Mouse (Mus musculus): Measurements from ENCODE around the gene Lpcat2b. TPM values are rescaled to one million over a fixed set of nuclear protein-coding genes. Genes with fewer than 3 reads are reported as not detected.
A peak's percentile ranks its signal among the peaks of the same experiment; 100 is the strongest.
"Not testable (repeated sequence)": the region's sequence is repeated elsewhere in the genome, so short reads cannot be mapped to it uniquely, and the experiment has no call there.

Gene Lpcat2b
- under 1 TPM; 0.14 to 0.55 (median 0.27) TPM for total RNA-seq (2022)

DNA sequence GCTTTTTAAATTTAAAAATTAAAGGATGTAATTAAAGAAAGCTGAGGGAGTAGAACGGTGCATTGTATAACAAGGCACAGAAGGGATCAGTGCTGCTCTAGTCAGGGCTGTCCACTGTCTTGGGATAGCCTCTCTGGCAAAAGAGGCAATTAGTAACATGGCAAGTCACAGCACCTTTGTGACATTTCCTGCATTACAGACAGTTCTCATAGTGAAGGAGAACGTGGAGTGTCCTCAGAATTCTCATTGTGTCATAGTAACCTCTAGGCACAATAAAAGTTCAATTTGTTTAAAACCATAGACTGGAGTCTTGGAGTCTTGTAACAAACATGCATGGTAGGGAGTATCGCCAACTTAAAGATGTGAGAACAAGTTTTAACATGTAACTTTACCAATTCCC lies at the start of gene Lpcat2b:
TSS of gene Lpcat2b (plus strand) at position 301 of the 400 bp plus-strand sequence.
- DNase-seq (ENCODE audit: low spot score in 2 of 2), result no peak

DNA sequence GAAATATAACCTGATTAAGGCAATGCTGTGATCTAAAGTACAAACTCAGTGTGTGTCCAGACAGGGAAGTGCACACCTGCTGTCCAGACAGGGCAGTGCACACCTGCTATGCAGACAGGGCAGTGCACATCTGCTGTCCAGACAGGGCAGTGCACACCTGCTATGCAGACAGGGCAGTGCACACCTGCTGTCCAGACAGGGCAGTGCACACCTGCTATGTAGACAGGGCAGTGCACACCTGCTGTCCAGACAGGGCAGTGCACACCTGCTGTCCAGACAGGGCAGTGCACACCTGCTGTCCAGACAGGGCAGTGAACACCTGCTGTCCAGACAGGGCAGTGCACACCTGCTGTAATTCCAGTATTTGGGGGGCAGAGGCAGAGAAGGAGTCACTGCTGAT lies 44.9 kb upstream of the Lpcat2b start:
- DNase-seq (ENCODE audit: low spot score in 2 of 2), result not testable (repeated sequence)

DNA sequence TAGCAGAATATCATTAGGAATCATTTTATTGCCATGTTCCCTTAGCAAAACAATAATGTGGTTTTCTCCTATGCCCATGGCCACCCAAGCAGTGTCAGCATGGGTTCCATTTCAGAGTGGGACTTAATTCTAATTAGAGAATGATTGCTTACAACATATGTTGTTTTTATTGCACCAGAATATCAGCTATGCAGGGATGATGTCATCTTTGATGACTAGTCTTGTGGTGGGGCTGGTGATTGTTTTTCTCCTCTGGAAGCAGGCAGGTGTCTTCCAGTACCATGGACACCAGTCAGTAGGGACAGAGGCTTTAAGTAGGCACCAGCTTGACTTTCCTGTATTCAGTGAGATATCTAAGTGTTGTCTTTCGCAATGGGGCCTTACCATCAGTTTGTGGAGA lies 43.6 kb upstream of the Lpcat2b start:
- DNase-seq (ENCODE audit: low spot score in 2 of 2), result no peak

DNA sequence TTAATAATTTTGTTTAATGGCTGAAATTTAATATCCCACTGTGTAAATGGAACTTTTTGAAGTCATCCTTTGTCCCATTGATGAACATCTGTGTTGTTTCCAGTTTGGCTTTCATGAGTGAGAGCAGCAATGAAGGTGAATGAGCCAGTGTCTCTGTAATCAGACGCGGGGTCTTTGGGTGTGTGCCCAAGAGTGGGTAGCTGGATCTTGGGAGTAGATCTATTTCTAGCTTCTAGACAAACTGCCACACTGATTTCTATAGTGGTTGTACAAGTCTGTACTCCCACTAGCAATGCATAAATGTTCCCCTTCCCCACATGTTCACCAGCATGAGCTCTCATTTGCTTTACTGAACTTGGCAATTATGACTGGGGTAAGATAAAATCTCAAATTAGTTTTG lies 42.0 kb upstream of the Lpcat2b start:
- no peak for DNase-seq (ENCODE audit: low spot score in 2 of 2)

DNA sequence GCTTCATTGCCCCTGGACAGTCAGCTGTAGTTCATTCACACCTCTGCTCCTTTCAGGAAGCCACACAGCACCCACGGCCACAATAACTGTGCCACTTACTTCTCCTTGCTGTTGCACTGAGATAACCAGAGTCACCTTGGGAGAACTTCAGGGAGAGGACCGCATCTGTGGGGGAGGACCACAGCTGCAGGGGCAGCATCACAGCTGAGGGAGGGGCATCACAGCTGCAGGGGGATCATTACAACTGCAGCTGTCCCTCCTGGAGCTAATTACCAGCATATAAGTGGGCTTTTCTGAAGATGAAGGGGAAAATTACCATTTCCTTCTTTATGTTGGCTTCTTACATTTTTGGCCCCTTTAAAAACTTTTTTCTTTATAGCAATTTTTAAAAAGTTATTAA lies 36.9 kb upstream of the Lpcat2b start:
- no peak for DNase-seq (ENCODE audit: low spot score in 2 of 2)

DNA sequence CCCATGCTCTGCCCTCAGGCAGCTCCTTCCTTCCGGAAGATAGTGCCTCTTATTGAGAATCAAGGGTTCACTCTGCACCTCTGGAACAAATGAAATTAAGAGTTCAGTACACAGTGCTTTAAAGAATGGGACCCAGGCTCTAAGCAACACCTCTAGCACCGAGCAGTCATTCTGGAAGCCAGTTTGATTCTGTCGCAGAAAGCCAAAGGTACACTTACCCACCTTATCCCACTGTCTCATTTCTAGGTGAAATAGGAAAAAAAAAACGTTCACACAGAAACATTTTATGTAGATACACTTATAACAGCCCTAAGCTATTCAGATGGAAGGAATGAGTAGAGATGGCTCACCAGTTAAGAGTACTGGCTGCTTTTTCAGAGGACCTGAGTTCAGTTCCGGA lies 28.9 kb upstream of the Lpcat2b start, which contains the start of gene Ephx4:
TSS of gene Ephx4 (plus strand) at position 301 of the 400 bp plus-strand sequence.
- no peak for DNase-seq (ENCODE audit: low spot score in 2 of 2)

DNA sequence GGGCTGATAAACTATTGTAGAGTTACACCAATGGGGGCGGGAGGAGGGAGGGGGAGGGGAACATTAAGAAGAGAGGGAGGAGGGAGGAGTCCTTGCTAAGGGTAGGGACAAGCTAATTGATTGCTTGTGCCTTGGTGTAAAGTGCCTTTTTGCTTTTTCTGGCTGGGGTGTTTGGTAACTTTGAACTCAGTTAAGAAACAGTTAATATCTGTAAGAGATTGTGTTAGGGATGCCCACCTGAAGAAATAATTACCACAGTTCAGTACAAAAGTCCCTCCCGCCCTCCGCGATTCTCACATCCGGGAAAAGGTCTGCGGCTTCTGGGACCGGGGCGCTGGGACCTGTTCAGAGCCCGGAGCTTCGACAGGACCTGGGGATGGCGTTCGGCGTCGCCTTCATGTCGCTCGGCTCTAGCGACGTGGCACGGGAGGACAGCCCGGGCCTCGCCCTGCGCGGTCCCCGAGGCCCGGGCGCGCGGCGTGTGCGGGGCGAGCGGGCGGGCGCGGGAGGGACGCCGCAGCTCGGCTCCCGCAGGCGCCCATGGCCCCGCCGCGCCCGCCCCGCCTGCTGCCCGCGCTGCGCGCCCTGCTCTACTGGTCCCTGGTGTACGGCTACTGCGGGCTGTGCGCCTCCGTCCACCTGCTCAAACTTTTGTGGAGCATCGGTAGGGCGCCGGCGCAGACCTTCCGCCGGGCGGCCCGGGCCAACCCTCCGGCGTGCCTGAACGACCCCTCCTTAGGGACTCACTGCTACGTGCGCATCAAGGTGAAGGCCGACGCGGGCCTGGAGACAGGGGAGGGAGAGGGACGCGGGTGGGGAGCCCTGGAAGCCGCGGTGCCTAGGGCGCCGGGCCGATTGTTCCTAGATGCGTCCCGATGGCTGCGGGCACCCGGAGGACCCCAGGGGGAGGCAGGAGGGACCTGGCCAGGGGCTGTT lies 28.1 kb upstream of the Lpcat2b start:
- peak; percentile 36 to 58 for DNase-seq (ENCODE audit: low spot score in 2 of 2)

DNA sequence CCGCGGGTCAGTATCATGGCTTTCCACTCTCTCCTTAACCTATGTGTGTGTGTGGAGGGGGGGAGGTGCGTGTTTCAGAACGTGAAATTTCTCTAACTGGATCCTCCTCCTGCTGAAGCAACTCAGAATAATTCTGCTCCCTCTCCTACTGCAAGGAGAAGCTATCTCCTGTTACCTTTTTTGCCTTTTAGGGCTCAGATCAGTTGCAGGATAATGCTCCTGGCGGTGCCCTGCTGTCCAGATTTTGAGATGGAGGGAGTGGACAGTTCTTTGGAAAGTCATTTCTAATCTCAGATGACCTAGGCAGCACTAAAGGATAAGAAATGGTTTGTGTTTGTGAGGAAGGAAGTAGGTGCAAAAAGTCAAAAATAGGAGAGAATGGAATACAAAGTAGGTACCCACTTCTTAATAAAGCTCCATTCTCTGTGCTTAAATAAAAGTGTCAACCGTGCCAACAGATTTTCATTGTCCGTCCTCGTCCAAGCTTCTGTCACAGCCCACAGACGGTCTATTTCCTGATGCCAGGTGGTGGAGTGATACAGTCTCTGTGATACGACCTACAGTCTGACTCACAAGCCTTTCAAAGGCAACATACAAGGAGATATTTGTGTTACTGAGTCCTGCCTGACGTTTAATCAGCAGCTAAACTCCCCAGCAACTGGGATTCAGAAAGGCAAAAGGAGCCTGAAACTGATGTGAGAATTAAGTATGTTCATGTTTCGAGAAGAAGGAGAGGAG lies 27.2 kb upstream of the Lpcat2b start:
- DNase-seq (ENCODE audit: low spot score in 2 of 2), result peak; percentile 32 to 83

DNA sequence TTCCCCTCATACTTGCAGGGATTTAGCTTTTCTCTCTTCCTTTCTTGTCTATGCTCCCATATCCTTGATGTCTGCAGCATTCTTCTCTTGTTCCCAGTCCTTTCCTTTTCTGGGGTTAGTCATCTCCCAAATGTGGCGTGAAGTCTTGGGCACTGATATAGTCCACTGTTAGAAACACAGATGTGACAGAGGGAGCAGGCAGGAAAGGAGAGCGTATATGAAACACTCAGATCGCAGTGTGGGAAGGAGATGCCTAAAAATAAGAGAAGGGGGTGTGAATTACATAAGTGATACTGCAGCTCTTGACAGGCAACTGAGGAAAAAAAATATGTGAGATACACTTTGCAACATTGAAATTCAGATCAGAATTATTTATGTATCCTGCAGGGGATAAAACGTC lies 26.0 kb upstream of the Lpcat2b start:
- DNase-seq (ENCODE audit: low spot score in 2 of 2), result peak; percentile 48 to 87

DNA sequence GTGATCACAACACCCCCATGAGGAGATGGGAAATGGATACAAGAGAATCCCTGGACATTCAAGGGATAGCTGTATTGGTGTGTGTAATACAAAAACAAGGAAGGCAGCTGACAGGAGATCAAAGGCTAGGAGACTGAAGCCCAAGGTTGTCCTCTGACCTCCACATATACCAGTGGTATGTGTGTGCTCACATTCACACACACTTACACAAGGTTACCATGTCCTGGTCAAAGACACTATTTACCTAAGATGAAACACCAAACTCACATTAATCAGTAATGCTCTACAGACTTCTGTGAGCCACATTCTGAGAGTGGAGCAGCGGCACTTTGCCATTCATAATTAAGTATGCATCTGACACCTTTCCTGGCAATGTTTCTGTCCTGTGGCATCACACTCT lies 21.0 kb upstream of the Lpcat2b start:
- no peak for DNase-seq (ENCODE audit: low spot score in 2 of 2)

DNA sequence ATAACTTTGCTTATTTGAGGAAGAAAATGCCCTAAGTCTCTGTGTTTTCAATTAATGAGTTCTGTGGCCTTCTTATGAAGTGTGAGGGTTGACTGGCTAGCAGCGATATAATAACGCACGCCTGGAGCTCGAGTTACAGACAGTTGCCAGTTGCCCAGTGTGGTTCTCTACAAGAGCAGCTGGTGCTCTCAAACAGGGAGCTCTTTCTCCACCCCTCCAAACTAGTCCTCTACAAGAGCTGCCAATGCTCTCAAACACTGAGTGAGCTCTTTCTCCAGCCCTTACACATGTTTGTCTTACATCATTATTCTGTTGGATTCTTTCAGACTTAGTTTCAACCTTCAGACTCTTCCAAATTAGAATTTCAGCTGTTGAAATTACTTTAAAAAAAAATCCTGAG lies 20.0 kb upstream of the Lpcat2b start:
- no peak for DNase-seq (ENCODE audit: low spot score in 2 of 2)

DNA sequence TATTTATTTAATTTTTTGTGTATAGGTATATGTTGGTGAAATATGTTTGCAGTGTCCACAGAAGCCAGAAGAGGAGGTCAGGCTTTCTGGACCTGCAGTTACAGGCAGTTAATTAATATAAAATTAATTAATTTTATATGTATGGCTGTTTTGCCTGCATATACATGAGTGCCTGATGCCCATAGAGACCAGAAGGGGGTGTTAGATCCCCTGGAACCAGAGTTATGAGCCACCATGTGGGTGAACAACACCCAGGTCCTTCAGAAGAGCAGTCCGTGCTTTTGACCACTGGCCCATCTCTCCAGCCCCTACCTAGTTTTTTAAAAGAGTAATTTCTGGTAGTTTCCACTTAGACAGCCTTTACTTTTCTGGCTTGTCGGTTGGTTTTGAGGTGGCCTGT lies 19.1 kb upstream of the Lpcat2b start:
- DNase-seq (ENCODE audit: low spot score in 2 of 2), result no peak

DNA sequence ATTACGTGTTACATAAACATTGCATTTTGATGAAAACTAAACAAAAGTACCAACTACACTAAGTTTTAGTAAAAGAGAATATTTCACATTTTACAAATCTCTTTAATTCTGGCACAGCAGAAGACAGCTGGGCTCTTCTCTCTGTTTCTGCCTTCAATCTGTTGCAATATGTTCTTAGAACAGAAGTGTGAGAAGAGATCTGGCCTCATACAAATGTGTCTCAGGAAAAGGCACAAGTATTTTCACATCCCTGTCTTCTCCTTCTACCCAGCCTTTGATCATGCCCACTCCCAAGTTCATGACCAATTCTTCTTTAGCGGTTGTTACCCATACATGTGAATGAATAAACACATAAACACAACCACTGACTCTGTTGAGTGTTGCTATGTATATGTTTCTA lies 16.3 kb upstream of the Lpcat2b start:
- DNase-seq (ENCODE audit: low spot score in 2 of 2), result no peak

DNA sequence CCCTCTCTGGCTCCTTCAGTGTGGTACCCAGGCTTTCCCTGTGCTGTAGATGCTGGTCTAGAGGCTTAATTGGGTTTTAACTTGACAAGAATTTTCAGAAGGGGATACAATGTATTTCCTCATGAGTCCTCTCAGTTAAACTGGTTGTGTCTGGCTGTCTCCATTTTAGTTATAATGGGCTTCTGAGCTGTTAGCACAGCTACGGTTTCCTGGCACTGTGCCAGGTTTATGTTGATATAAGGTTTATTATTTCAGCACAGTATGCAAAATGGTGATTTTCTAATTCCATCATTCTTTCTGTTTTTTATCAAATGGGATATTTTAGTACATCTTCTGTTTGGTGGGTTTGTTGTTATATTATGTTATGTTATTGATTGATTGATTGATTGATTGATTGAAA lies 9.7 kb upstream of the Lpcat2b start:
- no peak for DNase-seq (ENCODE audit: low spot score in 2 of 2)

DNA sequence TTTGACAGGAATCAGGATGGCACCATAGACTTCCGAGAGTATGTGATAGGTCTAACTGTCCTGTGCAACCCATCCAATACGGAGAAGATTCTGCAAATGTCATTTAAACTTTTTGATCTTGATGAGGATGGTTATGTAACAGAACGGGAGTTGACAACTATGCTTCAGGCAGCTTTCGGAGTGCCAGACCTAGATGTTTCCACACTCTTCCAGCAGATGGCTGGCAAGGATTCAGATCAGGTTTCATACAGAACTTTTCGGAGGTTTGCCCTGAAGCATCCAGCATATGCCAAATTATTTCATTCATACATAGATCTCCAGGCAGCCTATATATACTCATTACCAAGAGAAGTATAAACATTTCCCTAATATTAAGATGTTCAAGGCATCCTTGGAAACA lies 2.7 kb downstream of the Lpcat2b start:
- DNase-seq (ENCODE audit: low spot score in 2 of 2), result no peak

DNA sequence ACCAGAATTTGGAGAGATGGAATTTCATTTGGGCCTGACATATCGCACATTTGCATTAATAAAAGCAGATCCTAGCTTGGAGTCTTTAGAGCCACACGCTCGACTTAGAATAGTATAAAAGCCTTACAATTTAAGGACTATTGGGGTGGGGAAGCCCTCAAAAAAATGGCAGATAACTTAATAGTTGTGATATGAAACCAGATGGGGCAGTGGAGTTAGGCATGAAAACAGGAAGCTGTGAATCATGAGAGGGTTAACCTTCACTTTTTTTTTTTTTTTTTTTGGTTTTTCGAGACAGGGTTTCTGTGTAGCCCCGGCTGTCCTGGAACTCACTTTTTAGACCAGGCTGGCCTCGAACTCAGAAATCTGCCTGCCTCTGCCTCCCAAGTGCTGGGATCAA lies 4.8 kb downstream of the Lpcat2b start:
- no peak for DNase-seq (ENCODE audit: low spot score in 2 of 2)

DNA sequence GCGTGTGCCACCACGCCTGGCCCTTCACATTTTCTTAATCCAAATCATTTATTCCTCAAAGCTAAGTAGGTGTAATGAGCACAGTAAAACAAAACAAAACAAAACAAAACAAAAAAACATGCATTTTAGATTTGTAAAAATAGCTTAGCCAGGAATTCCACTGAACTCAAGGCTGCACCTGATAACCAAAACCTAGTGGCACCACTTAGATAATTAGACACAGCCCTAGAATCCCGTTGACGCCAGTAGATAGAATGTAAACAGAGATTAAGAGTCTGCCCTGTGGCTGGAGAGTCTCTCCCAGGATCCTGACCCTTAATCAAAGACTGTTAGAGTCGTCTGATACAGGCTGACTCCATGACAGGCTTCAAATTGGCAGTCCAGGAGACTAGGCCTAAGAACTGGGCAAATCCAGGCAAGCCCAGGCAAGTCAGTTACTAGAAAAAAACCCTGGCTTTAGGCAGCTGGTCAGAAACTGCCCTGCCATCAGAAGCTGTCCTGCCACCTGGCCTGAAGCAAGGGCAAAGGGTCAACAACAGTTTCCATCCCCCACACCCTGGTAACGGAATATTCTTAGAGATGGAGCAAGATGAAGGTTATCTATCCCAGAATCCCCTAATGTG lies 5.3 kb downstream of the Lpcat2b start:
- no peak for DNase-seq (ENCODE audit: low spot score in 2 of 2)

DNA sequence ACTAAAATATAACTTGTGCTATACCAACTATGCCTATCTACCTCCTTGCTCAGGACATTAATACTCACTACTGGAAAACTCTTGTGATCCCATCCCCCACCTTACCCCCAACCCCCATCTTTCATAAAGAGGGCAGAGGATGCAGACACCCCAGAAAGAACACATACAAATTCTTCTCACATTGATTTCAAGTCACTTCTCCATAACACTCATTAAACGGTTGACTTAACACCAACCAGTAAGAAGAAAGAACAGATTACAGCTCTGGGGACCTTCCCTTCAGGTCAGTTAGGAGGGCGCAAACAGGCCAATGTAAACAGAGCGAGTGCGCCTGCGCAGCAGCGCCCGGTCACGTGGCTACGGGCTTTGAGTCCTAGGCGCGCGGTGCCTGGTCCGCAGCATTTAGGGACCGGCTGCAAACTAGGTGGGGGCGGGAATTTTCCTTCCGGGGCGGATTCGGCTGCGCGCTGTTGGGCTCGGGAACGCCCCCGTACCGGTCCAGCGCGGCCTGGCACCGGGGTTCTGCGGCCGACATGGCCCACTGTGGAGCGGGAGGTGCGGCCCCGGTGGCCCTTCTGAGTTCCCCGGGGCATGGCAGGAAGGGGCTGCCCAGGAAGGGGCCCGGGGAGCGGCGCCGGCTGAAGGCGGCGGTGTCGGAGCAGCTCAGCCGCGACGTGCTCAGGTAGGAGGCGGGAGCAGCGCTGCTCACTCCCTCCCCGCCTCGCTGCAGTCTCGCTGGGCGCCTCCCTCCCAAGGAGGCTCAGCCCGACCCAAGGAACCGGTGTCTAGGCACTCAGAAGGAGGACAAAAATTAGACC lies 6.3 kb downstream of the Lpcat2b start, which contains the start of gene Btbd8:
TSS of gene Btbd8 (plus strand) at position 534 of the 818 bp plus-strand sequence.
- DNase-seq (ENCODE audit: low spot score in 2 of 2), result peak; percentile 87 to 91

DNA sequence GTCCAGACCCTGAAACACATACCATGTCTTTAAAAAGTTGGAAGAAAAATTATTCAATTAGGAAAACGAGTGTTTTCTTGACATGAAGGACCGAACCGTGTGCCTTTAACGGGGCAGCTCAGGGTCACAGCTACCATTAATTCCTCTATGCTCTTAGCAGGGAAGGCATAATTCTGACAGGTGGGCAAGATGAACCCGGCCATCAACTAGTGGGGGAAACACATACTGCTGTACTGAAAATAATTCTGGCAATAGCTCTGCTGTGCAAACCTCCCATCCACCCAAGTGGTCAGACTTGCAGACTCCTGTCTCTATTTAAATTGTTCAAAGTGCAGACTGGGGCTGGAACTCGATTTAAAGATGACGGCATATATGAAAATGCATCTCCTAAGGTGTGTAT lies 7.0 kb downstream of the Lpcat2b start:
- no peak for DNase-seq (ENCODE audit: low spot score in 2 of 2)

DNA sequence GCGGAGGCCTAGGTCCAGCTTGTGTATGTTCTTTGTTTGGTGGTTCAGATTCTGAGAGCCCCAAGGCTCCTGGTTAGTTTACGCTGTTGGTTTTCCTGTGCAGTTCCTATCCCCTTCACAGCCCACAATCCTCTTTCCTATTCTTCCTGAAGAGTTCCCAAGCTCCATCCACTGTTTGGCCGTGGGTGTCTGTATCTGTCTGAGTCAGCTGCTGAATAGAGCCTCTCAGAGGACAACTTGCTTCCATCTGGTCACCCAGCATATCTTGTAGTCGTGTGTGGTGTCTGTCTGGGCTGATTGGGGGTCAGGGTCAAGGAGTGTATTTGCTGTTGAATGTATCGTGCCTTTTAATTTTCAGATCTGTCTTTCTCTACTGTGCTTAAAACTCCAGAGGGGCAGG lies 10.5 kb downstream of the Lpcat2b start:
- DNase-seq (ENCODE audit: low spot score in 2 of 2), result no peak

DNA sequence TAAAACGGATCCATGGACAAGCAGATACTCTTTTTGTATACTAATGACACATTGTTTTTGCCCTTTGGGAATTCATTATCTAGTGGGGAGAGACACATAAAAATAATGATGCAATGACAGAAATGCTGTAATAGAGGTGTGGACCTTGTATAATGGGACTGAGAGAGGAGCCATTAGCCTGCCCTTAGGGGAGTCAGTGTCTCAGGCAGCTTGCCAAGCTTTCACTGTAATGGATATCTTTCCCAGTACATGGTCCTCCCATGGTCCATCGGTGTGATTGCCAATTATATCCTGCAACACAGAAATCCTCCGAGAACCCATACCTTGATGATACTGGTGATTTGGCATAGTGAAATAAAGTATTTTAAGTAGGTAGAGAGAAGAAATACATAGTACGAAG lies 12.9 kb downstream of the Lpcat2b start:
- DNase-seq (ENCODE audit: low spot score in 2 of 2), result no peak

All from left cerebral cortex, adult 8-10 months (tissue).